In genomic region chr11:78164924-78165760, GRCm38 (mm10) we compare ENCODE assay signal across 8 mouse cellular contexts. TPM values are rescaled to one million over a fixed set of nuclear protein-coding genes. Genes with fewer than 3 reads are reported as not detected.
DNase-seq lines count a peak whose midpoint lies in the region; ATAC-seq and TF ChIP-seq lines count a peak whose summit lies in the region.

Gene Traf4, minus strand, starts transcription at chr11:78165589.

- no peaks in the 10 kb centered on the region for H3K9me3 ChIP-seq in embryonic facial prominence, embryonic 13.5 days
- no peaks in the 10 kb centered on the region for H3K9me3 ChIP-seq in heart, embryonic 10.5 days
- H3K9me3 ChIP-seq in kidney, embryonic 14.5 days (ENCODE audit: control insufficient read depth, low read length): no peaks in the 10 kb centered on the region
- H3K9me3 ChIP-seq in liver, embryonic 15.5 days (replicated peaks): no peaks in the 10 kb centered on the region
- H3K9me3 ChIP-seq in neural tube, embryonic 11.5 days (ENCODE audit: control insufficient read depth, low read length): no peaks in the 10 kb centered on the region
- no peaks in the 10 kb centered on the region for H3K9me3 ChIP-seq in stomach, postnatal 0 days (ENCODE audit: control insufficient read depth, low read length)

- ATAC-seq in embryonic facial prominence, embryonic 13.5 days (ENCODE audit: insufficient number of reproducible peaks, insufficient read depth, low FRiP score, low TSS enrichment, low read depth): peak; percentile 69
- ATAC-seq in kidney, embryonic 14.5 days (ENCODE audit: low FRiP score, low TSS enrichment): peak; percentile 83
- ATAC-seq in liver, embryonic 15.5 days (ENCODE audit: insufficient read depth): peak; percentile 78
- ATAC-seq in neural tube, embryonic 11.5 days (ENCODE audit: insufficient read depth, low FRiP score, low TSS enrichment): peak; percentile 68
- ATAC-seq in stomach, postnatal 0 days (ENCODE audit: low FRiP score, low TSS enrichment): peak; percentile 77

- H3K4me1 ChIP-seq in embryonic facial prominence, embryonic 13.5 days: peaks cover 46% of the 10 kb centered on the region
- peaks cover 59% of the 10 kb centered on the region for H3K4me1 ChIP-seq in heart, embryonic 10.5 days
- peaks cover 34% of the 10 kb centered on the region for H3K4me1 ChIP-seq in kidney, embryonic 14.5 days (ENCODE audit: control insufficient read depth, insufficient read depth, low read length)
- peaks cover 98% of the 10 kb centered on the region for H3K4me1 ChIP-seq in liver, embryonic 15.5 days (replicated peaks)
- H3K4me1 ChIP-seq in neural tube, embryonic 11.5 days (ENCODE audit: control insufficient read depth, insufficient read depth, low read length): peaks cover 28% of the 10 kb centered on the region
- peaks cover 8% of the 10 kb centered on the region for H3K4me1 ChIP-seq in stomach, postnatal 0 days (replicated peaks; ENCODE audit: control insufficient read depth, insufficient read depth)

- H3K4me3 ChIP-seq in embryonic facial prominence, embryonic 13.5 days: peak within 1 kb of the TSS; percentile 91
- H3K4me3 ChIP-seq in heart, embryonic 10.5 days: peak within 1 kb of the TSS; percentile 100
- H3K4me3 ChIP-seq in kidney, embryonic 14.5 days (ENCODE audit: low read length): peak within 1 kb of the TSS; percentile 100
- peak within 1 kb of the TSS; percentile 73 for H3K4me3 ChIP-seq in liver, embryonic 15.5 days (replicated peaks)
- H3K4me3 ChIP-seq in neural tube, embryonic 11.5 days (ENCODE audit: low read depth, low read length): peak within 1 kb of the TSS; percentile 84
- H3K4me3 ChIP-seq in stomach, postnatal 0 days (ENCODE audit: low read depth, low read length): peak within 1 kb of the TSS; percentile 88

- no peaks in the 10 kb centered on the region for H3K27me3 ChIP-seq in embryonic facial prominence, embryonic 13.5 days
- H3K27me3 ChIP-seq in heart, embryonic 10.5 days (ENCODE audit: insufficient read depth, poor library complexity, severe bottlenecking): peaks cover 9% of the 10 kb centered on the region
- no peaks in the 10 kb centered on the region for H3K27me3 ChIP-seq in kidney, embryonic 14.5 days (ENCODE audit: control insufficient read depth, insufficient read depth, low read length)
- H3K27me3 ChIP-seq in liver, embryonic 15.5 days: no peaks in the 10 kb centered on the region
- H3K27me3 ChIP-seq in neural tube, embryonic 11.5 days (ENCODE audit: control insufficient read depth, insufficient read depth, low read length): no peaks in the 10 kb centered on the region
- H3K27me3 ChIP-seq in stomach, postnatal 0 days (ENCODE audit: control insufficient read depth, insufficient read depth, low read length): no peaks in the 10 kb centered on the region

- DNase-seq in CD4-positive helper T cell, adult 2 months (ENCODE audit: low read depth, low spot score): peak; percentile 86
- DNase-seq in adrenal gland, postnatal 25 days: peak; percentile 87
- peak; percentile 92 for DNase-seq in heart, embryonic 10.5 days (ENCODE audit: low spot score)
- DNase-seq in neural tube, embryonic 11.5 days (ENCODE audit: low spot score): peak; percentile 94
- DNase-seq in stomach, postnatal 0 days (ENCODE audit: low spot score): peak; percentile 88

- no peak for TF ChIP-seq EP300 in stomach, postnatal 0 days (optimal IDR thresholded peaks at IDR 0.05)

- peak; percentile 48 for TF ChIP-seq CTCF in stomach, postnatal 0 days (IDR thresholded peaks at IDR 0.05; ENCODE audit: low read depth)

- peak within 1 kb of the TSS; percentile 96 for H3K9ac ChIP-seq in embryonic facial prominence, embryonic 13.5 days
- peak within 1 kb of the TSS; percentile 99 for H3K9ac ChIP-seq in kidney, embryonic 14.5 days (ENCODE audit: low read depth, low read length)
- H3K9ac ChIP-seq in liver, embryonic 15.5 days: peak within 1 kb of the TSS; percentile 86
- peak within 1 kb of the TSS; percentile 93 for H3K9ac ChIP-seq in neural tube, embryonic 11.5 days (ENCODE audit: low read length)
- H3K9ac ChIP-seq in stomach, postnatal 0 days (ENCODE audit: low read length): peak within 1 kb of the TSS; percentile 93

- under 1% methylated on average over 66 of the region's 78 CpGs for WGBS in embryonic facial prominence, embryonic 13.5 days
- under 1% methylated on average over 78 of the region's 78 CpGs for WGBS in heart, embryonic 10.5 days
- under 1% methylated on average over 67 of the region's 78 CpGs for WGBS in kidney, embryonic 14.5 days
- whole genome bisulfite sequencing in liver, embryonic 15.5 days (ENCODE audit: insufficient replicate concordance): 0% methylated on average over 68 of the region's 78 CpGs
- WGBS in neural tube, embryonic 11.5 days: under 1% methylated on average over 69 of the region's 78 CpGs
- under 1% methylated on average over 67 of the region's 78 CpGs for WGBS in stomach, postnatal 0 days

- peak within 1 kb of the TSS; percentile 99 for H3K27ac ChIP-seq in embryonic facial prominence, embryonic 13.5 days
- peak within 1 kb of the TSS; percentile 98 for H3K27ac ChIP-seq in heart, embryonic 10.5 days
- H3K27ac ChIP-seq in kidney, embryonic 14.5 days (ENCODE audit: low read depth, low read length): peak within 1 kb of the TSS; percentile 99
- H3K27ac ChIP-seq in liver, embryonic 15.5 days (replicated peaks): peak within 1 kb of the TSS; percentile 88
- H3K27ac ChIP-seq in neural tube, embryonic 11.5 days (ENCODE audit: low read depth, low read length): peak within 1 kb of the TSS; percentile 99
- peak within 1 kb of the TSS; percentile 97 for H3K27ac ChIP-seq in stomach, postnatal 0 days (replicated peaks)

- H3K36me3 ChIP-seq in embryonic facial prominence, embryonic 13.5 days: peaks cover 34% of the 10 kb centered on the region
- peaks cover 36% of the 10 kb centered on the region for H3K36me3 ChIP-seq in heart, embryonic 10.5 days
- peaks cover 24% of the 10 kb centered on the region for H3K36me3 ChIP-seq in kidney, embryonic 14.5 days (ENCODE audit: control insufficient read depth, insufficient read depth, low read length)
- peaks cover 26% of the 10 kb centered on the region for H3K36me3 ChIP-seq in liver, embryonic 15.5 days (replicated peaks)
- H3K36me3 ChIP-seq in neural tube, embryonic 11.5 days (ENCODE audit: control insufficient read depth, insufficient read depth, low read length): peaks cover 16% of the 10 kb centered on the region
- H3K36me3 ChIP-seq in stomach, postnatal 0 days (ENCODE audit: control insufficient read depth, insufficient read depth, low read length): peaks cover 12% of the 10 kb centered on the region

- peak within 1 kb of the TSS; percentile 76 for H3K4me2 ChIP-seq in embryonic facial prominence, embryonic 13.5 days
- H3K4me2 ChIP-seq in kidney, embryonic 14.5 days (replicated peaks; ENCODE audit: low read depth, low read length): peak within 1 kb of the TSS; percentile 75
- H3K4me2 ChIP-seq in liver, embryonic 15.5 days: peak within 1 kb of the TSS; percentile 99
- peak within 1 kb of the TSS; percentile 89 for H3K4me2 ChIP-seq in neural tube, embryonic 11.5 days (ENCODE audit: low read depth)
- H3K4me2 ChIP-seq in stomach, postnatal 0 days (replicated peaks; ENCODE audit: low read depth): peak within 1 kb of the TSS; percentile 89

RNA-seq across cellular contexts. Expression of gene Traf4, which starts in this region (rescaled TPM):
- total RNA-seq in adrenal gland, postnatal 25 days (2021): 35.6 and 42.3 TPM in 2 replicates
- polyA plus RNA-seq in embryonic facial prominence, embryonic 13.5 days (2015; fragmentation: Nextera tagmentation; extraction: Ambion mirVana): 91.5 and 103 TPM in 2 replicates
- 57.9 and 88.7 TPM in 2 replicates for polyA plus RNA-seq in heart, embryonic 10.5 days (2016; fragmentation: Nextera tagmentation; extraction: Ambion mirVana)
- 68.2 and 111 TPM in 2 replicates for polyA plus RNA-seq in kidney, embryonic 14.5 days (2014; fragmentation: Nextera tagmentation; extraction: Ambion mirVana)
- 27.5 and 32.4 TPM in 2 replicates for polyA plus RNA-seq in liver, embryonic 15.5 days (2015; fragmentation: Nextera tagmentation; extraction: Ambion mirVana)
- polyA plus RNA-seq in neural tube, embryonic 11.5 days (2014; fragmentation: Nextera tagmentation; extraction: Ambion mirVana): 109 and 124 TPM in 2 replicates
- 22.4 and 26.9 TPM in 2 replicates for polyA plus RNA-seq in stomach, postnatal 0 days (2015; fragmentation: Nextera tagmentation; extraction: Ambion mirVana)

Comparison
In these comparisons a context has a peak if more than half of its experiments do, and no peak if none do; other contexts are left out.
1. Peak in every context shown above with its lines: DNase-seq, ATAC-seq, H3K4me3 ChIP-seq and H3K27ac ChIP-seq.